Mouse (Mus musculus) granulocyte monocyte progenitor cell, adult 5-6 weeks (primary cell): Measurements from ENCODE around the gene Gm17662. TPM values are rescaled to one million over a fixed set of nuclear protein-coding genes. Genes with fewer than 3 reads are reported as not detected.
A peak's percentile ranks its signal among the peaks of the same experiment; 100 is the strongest.

ENCODE experiments used
- ATAC-seq: replicated peaks from 2 replicates; pipeline ENCODE4 v1.8.0; 2016; ENCODE audit warnings: mild to moderate bottlenecking, moderate TSS enrichment, inconsistent platforms; ENCODE audit not compliant: poor library complexity, severe bottlenecking
- total RNA-seq, 2 experiments: library from RNA; stranded (forward) in 1 of 2; stranded (reverse) in 1 of 2; fragments of 200-712, 200-1000 nt in 1 of 2; fragments of >200 nt in 1 of 2; fragmentation: Nextera tagmentation in 1 of 2; gene quantifications; 2 replicates each; pipeline ENCODE4 v1.2.3; 2014 to 2017

The Gm17662 gene
- total RNA-seq, 2 experiments from 2014 or later = not detected

- ATAC-seq = no peak
Observed at GRCm38 (mm10) chr4:104876323-104876722, 19.2 kb downstream of the Gm17662 start, which contains the start of gene C8a. Gene C8a, minus strand, starts transcription at chr4:104876398.

GRCm38 (mm10) chr4:104887486-104887885 is 30.4 kb downstream of the Gm17662 start:
- ATAC-seq = no peak

GRCm38 (mm10) chr4:104888499-104889262 is 31.6 kb downstream of the Gm17662 start:
- no peak for ATAC-seq

GRCm38 (mm10) chr4:104891708-104892107 is 34.6 kb downstream of the Gm17662 start:
- ATAC-seq = no peak

- ATAC-seq = no peak
Observed at GRCm38 (mm10) chr4:104893588-104893987, 36.5 kb downstream of the Gm17662 start.

GRCm38 (mm10) chr4:104894004-104894734 is 37.0 kb downstream of the Gm17662 start:
- ATAC-seq = peak; percentile 77

GRCm38 (mm10) chr4:104902836-104903235 is 45.7 kb downstream of the Gm17662 start:
- no peak for ATAC-seq

- ATAC-seq = no peak
Observed at GRCm38 (mm10) chr4:104905049-104905448, 47.9 kb downstream of the Gm17662 start.

Other genes with a start within 250 kb of the Gm17662 start
- gene C8b, start 91.0 kb upstream of the Gm17662 start, total RNA-seq (2014; fragmentation: Nextera tagmentation) = not detected in 2 replicates
- gene C8b, start 91.0 kb upstream of the Gm17662 start, total RNA-seq (2017) = 1.2 TPM in 1 of 2 replicates, not detected in the other
- not detected in 2 replicates for gene C8a, start 19.1 kb downstream of the Gm17662 start, total RNA-seq (2014; fragmentation: Nextera tagmentation)
- not detected in 2 replicates for gene C8a, start 19.1 kb downstream of the Gm17662 start, total RNA-seq (2017)
- gene Fyb2, start 56.1 kb downstream of the Gm17662 start, total RNA-seq (2014; fragmentation: Nextera tagmentation) = 0.21 TPM in 1 of 2 replicates, not detected in the other
- gene Fyb2, start 56.1 kb downstream of the Gm17662 start, total RNA-seq (2017) = not detected in 2 replicates